Mouse (Mus musculus): Measurements from ENCODE around the gene Aplp1.

GRCm38 (mm10) chr7:30459484-30459883, 14.1 kb upstream of the Aplp1 start:
- TF ChIP-seq MAX (IDR thresholded peaks at IDR 0.05; ENCODE audit: low read depth) (no peak), MYOG (IDR thresholded peaks at IDR 0.05; ENCODE audit: control insufficient read depth in 1 of 3, insufficient read depth in 1 of 3, insufficient read length in 2 of 3, low read depth in 2 of 3) (no peak), POLR2A (IDR thresholded peaks at IDR 0.05; ENCODE audit: insufficient read length, low read depth) (no peak), USF1 (IDR thresholded peaks at IDR 0.05; ENCODE audit: low read depth) (no peak), TCF12 (IDR thresholded peaks at IDR 0.05; ENCODE audit: insufficient read depth, poor library complexity, severe bottlenecking) (no peak), POLR2AphosphoS2 (IDR thresholded peaks at IDR 0.05; ENCODE audit: insufficient read length, low read depth) (no peak), MYOD1 (IDR thresholded peaks at IDR 0.05; ENCODE audit: control insufficient read depth in 1 of 3, insufficient read length in 2 of 3, low read depth in 2 of 3) (no peak)

Data from myocyte (in vitro differentiated cells).